Mouse (Mus musculus) cerebral cortex, adult 2 months (tissue): ENCODE data around the gene Ripk4.

Experiments
- WGBS: fragments of 180-500 bp; shearing (Covaris S2); methylation state at CpG from one replicate; pipeline ENCODE4 v1.1.7; 2018; 5-methylcytosine and 5-hydroxymethylcytosine counted together

The Ripk4 gene

GRCm38 (mm10) chr16:97763061-97763989 is at the start of gene Ripk4:
Gene Ripk4, minus strand, starts transcription at chr16:97763787.
- WGBS = 4% methylated on average over 88 of the region's 88 CpGs

- WGBS = 54% methylated on average over 3 of the region's 3 CpGs
Measured at GRCm38 (mm10) chr16:97808881-97809280, 45.3 kb upstream of the Ripk4 start.

GRCm38 (mm10) chr16:97805646-97806045 is 42.1 kb upstream of the Ripk4 start:
- WGBS = 55% methylated on average over 3 of the region's 3 CpGs

- WGBS = 69% methylated on average over 7 of the region's 7 CpGs
Measured at GRCm38 (mm10) chr16:97804680-97805547, 41.3 kb upstream of the Ripk4 start.

- 94% methylated on average over 7 of the region's 7 CpGs for WGBS
Measured at GRCm38 (mm10) chr16:97797950-97798869, 34.6 kb upstream of the Ripk4 start.

GRCm38 (mm10) chr16:97797212-97797611 is 33.6 kb upstream of the Ripk4 start:
- WGBS = 73% methylated on average over 3 of the region's 3 CpGs

- 94% methylated on average over 6 of the region's 6 CpGs for WGBS
Measured at GRCm38 (mm10) chr16:97794256-97794655, 30.7 kb upstream of the Ripk4 start.

GRCm38 (mm10) chr16:97783057-97783456 is 19.5 kb upstream of the Ripk4 start:
- 73% methylated on average over 5 of the region's 5 CpGs for WGBS

- WGBS = 16% methylated on average over 15 of the region's 15 CpGs
Measured at GRCm38 (mm10) chr16:97778353-97779025, 14.9 kb upstream of the Ripk4 start.

- WGBS = 63% methylated on average over 3 of the region's 3 CpGs
Measured at GRCm38 (mm10) chr16:97766501-97766900, 2.9 kb upstream of the Ripk4 start.

GRCm38 (mm10) chr16:97764626-97765025 is 1.0 kb upstream of the Ripk4 start:
- WGBS = 90% methylated on average over 2 of the region's 2 CpGs

- WGBS = 39% methylated on average over 13 of the region's 13 CpGs
Measured at GRCm38 (mm10) chr16:97763990-97764340, 378 bp upstream of the Ripk4 start.

GRCm38 (mm10) chr16:97761782-97762181 is 1.8 kb downstream of the Ripk4 start:
- 83% methylated on average over 2 of the region's 2 CpGs for WGBS

GRCm38 (mm10) chr16:97759681-97760080 is 3.9 kb downstream of the Ripk4 start:
- 63% methylated on average over 3 of the region's 3 CpGs for WGBS

- 94% methylated on average over 2 of the region's 2 CpGs for WGBS
Measured at GRCm38 (mm10) chr16:97758288-97758687, 5.3 kb downstream of the Ripk4 start.

- WGBS = 83% methylated on average over 2 of the region's 2 CpGs
Measured at GRCm38 (mm10) chr16:97756460-97756859, 7.1 kb downstream of the Ripk4 start.

GRCm38 (mm10) chr16:97752316-97752941 is 11.2 kb downstream of the Ripk4 start:
- 92% methylated on average over 3 of the region's 3 CpGs for WGBS

GRCm38 (mm10) chr16:97751884-97752283 is 11.7 kb downstream of the Ripk4 start:
- 67% methylated on average over 8 of the region's 8 CpGs for WGBS

GRCm38 (mm10) chr16:97748421-97748820 is 15.2 kb downstream of the Ripk4 start:
- 91% methylated on average over 6 of the region's 6 CpGs for WGBS

- WGBS = 76% methylated on average over 6 of the region's 6 CpGs
Measured at GRCm38 (mm10) chr16:97738030-97738429, 25.6 kb downstream of the Ripk4 start.
